Mouse (Mus musculus): ENCODE results near the gene Lrrc56. TPM values are rescaled to one million over a fixed set of nuclear protein-coding genes. Genes with fewer than 3 reads are reported as not detected.
"Not testable (repeated sequence)": the region's sequence is repeated elsewhere in the genome, so short reads cannot be mapped to it uniquely, and the experiment has no call there.

Lrrc56 gene
- total RNA-seq, 4 experiments from 2014 or later = 1.4 to 2.5 (median 2.0) TPM

DNA sequence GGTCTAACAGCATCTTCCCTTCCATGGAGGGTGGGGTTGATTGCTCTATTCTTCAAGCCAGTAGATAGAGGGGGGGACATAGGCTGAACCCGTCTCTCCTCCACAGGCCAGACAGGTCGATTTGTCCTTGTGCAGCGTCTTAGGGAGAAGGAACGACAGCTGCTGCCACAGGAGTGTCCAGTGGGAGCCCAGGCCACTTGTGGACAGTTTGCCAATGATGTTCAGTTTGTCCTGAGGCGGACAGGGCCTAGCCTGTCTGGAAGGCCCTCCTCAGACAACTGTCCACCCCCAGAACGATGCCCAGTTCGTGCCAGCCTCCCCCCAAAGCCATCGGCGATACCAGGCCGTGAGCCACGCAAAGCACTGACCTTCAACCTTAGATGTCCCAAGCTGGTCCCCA lies 22.9 kb downstream of the Lrrc56 start:
- no peak for DNase-seq (ENCODE audit: low spot score in 2 of 2)

GRCm38 (mm10) chr7:141217343-141218013 lies 23.5 kb downstream of the Lrrc56 start:
- no peak for DNase-seq (ENCODE audit: low spot score in 2 of 2)

- no peak for DNase-seq (ENCODE audit: low spot score in 2 of 2)
Measured at GRCm38 (mm10) chr7:141218141-141218540, 24.2 kb downstream of the Lrrc56 start.

DNA sequence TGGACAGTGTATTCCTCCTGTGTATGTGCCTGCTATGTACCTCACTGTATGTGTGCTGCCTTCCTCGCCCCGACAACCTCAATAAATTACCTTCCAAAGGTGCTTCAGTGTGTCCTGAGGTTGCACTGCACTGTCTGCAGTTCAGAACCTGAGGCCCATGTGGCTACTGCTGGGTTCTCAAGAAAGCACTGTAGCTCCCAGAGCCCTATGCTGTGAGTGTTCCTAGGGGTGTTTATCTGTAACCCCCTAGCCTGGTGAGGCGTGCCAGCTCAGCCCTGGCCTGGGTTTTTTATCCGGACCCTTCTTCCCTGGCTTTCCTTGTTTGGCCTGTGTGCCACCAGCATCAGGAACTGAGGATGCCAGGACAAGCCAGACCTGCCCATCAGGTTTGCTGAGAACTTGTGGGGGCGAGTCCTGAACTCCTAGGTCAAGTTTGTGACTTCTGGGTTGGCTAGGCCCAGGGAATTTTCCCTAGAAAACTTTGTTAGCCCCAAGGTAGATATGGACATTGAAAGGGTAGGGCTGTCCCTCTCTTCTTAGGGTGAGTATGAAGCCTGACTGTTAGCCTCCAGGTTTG lies 24.7 kb downstream of the Lrrc56 start:
- no peak for DNase-seq (ENCODE audit: low spot score in 2 of 2)

DNA sequence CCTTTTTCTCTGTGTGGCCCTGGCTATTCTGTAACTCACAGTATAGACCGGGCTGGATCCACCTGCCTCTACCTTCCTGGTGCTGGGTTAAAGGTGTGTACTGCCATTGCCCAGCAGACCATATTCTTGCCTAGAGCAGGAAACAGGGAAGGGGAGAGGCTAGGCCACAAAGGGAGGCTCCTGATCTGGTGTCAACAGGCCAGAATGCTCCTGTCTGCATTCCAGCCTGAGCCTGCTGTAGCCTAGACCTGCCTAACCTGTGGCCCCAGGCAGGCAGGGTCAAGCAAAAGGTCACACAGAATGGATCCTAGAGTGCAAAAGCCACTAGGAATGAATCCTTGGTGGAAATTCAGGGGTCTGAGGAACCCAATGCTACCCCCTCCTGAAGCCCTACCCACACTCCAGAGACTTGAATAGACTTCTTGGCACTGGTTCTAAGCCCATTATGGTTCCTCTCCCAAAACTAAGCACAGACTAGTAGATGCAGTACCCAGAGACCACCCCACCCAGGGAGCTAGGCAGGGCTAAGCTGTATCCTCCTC lies 25.7 kb downstream of the Lrrc56 start:
- DNase-seq (ENCODE audit: low spot score in 2 of 2) = no peak

DNA sequence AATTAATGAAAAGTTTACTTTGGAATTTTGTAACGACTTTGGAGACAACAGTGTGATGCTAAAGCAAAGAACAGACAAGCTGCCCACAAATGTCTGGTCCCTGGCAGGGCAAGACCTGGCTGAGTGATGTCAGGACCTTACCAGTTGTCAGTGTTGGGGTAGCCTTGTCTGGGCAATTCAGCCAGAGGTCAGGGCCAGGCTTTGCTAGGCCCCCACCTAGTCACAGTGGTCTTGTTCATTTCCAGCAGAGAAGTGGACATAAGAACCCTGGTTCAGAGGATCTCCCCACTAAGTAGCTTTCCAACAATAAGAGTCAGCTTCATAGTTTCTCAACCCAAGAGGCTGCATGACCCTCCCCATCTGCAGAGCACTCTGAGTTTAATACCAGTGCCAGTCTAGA lies 26.4 kb downstream of the Lrrc56 start:
- DNase-seq (ENCODE audit: low spot score in 2 of 2) = no peak

DNA sequence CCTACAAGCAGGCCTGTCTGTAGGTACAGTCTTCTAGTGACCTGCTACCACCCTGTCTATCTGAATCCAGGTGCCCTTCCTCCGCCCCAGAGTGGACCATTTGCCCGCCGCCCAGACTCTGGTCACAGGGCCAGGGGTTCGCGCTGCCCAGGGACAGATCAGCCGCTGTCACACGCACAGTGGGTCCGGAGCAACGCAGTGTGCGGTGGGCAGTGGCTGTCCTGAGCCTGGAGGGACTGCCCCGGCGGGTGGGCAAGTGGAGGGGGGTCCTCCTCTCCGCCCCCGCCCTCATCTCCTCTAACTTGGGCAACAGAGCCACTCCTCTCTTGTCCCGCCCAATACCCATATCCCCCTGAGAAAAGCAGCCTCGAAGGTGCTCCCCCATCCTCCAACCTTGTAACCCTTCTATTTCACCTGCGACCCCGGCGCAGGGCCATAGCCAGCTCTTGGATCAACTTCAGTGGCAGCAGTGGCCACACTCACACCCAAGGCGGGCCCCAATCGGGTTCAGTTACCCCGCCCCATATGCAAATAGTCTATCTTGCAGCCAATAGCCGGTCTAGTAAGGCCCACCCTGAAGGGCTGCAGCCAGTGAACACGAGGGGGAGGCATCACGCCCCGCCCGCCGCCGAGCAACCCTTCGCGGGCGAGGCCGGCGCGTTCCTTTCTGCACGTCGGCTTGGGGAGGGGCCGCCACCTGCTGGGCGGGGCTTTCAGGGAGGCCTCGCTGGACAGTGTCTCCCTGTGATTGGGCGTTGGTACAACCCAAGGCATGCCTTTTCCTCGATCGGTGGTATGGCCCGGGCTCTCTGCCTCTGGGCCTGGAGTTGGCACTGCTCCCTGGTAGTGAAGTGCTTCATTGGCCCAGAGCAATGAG lies 27.5 kb downstream of the Lrrc56 start:
- peak; percentile 90 to 96 for DNase-seq (ENCODE audit: low spot score in 2 of 2)

DNA sequence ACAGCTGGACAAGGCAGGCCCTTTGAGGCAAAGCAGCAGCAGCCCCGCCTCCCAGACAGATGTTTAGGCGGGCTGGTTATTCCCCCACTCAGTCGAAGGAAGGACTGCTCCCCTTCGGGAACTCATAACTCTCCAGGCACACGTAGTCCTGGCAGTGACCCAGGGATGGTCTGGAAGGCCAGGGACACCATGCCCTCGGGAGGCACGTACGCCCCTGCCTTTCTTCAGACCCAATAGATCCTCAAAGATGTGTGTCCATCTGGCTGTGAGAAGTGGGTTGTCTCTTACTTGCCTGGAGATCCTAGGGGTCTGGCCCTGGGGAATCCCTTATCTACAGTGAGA lies 28.1 kb downstream of the Lrrc56 start:
- DNase-seq (ENCODE audit: low spot score in 2 of 2) = no peak

DNA sequence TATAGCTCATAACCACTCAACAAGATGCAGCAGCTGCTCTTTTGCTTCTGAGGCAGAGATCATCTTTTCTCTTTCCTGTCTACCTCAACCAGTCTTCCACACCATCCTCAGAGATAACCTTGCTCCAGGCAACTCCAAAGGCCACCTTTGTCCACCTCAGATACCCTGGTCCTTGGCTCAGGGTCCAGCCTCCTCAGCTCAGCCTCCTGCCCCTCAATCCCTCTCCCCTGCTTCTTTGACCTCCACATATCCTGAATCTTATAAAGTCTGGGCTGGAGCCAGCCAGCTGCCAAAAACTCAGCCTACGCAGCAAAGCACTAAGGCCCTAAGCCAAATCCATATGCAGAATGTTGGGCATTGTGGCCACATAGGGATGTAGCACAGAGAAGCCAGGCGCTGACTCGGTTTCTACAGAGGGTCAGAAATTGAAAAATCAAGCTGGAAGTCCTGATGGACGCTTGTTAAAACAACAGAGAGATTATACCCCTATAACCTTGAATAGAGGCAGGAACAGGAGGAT lies 28.8 kb downstream of the Lrrc56 start:
- no peak for DNase-seq (ENCODE audit: low spot score in 2 of 2)

- no peak for DNase-seq (ENCODE audit: low spot score in 2 of 2)
Measured at GRCm38 (mm10) chr7:141226535-141226934, 32.6 kb downstream of the Lrrc56 start.

- no peak for DNase-seq (ENCODE audit: low spot score in 2 of 2)
Measured at GRCm38 (mm10) chr7:141227796-141228195, 33.8 kb downstream of the Lrrc56 start.

DNA sequence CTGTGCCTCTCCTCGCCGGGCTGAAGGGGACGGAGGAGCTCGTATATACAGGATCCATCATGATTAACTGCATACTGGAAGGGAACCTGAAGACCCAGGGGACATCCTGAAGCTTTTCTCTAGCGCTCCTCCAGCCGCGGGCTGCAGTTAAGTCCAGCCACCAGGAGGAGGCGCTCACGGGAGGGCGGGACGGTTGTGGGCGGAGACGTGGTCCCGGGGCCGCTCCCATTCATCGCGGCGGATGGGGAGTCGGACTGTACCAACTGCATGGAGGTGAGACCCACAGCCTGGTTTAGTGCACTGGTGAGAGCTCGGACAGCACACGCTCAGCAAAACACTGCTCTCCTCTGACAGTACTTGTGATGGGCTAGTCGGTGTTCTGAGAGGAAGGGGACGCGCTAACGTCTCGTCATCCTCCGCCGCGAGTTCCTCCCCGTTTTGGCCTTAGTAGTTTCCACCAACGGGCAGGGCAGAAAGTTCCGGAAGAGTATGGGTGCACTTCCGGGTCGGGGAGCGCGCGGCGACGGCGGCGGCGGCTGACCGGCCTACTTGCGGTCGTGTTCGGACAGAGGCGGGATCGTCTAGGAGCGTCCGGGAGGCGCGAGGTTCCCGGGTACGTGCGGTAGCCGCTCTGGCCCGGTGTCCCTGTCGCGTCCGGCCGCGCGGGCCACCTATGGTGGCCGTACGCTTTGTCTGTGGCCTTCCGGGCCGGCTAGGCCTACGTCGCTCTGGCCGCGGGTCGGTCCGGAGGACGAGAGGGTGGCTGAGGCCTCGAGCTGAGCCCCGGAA lies 34.5 kb downstream of the Lrrc56 start, which contains the start of gene Phrf1:
TSS of gene Phrf1 (plus strand) at position 506 of the 789 bp plus-strand sequence.
- DNase-seq (ENCODE audit: low spot score in 2 of 2) = peak; percentile 79 to 80

DNA sequence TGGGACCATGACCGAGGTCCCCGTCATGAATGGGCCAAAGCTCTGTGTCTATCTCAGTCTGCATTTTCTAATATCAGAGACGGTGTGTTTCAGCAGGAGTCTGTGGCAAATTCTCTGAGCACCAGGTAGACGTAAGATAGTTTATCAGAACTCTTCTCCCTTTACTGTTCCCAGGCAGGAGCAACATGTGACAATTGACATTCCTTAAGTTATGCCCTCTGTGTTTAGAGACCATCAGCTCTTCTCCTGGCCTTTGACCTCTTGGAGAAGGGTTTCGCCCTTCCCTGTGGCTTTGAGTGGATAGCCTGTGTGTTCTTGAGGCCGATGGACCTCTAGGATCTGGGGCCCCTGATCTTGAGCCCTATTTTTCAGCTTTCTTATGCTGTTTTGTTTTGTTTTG lies 35.7 kb downstream of the Lrrc56 start:
- no peak for DNase-seq (ENCODE audit: low spot score in 2 of 2)

- DNase-seq (ENCODE audit: low spot score in 2 of 2) = no peak
Measured at GRCm38 (mm10) chr7:141230570-141230969, 36.6 kb downstream of the Lrrc56 start.

DNA sequence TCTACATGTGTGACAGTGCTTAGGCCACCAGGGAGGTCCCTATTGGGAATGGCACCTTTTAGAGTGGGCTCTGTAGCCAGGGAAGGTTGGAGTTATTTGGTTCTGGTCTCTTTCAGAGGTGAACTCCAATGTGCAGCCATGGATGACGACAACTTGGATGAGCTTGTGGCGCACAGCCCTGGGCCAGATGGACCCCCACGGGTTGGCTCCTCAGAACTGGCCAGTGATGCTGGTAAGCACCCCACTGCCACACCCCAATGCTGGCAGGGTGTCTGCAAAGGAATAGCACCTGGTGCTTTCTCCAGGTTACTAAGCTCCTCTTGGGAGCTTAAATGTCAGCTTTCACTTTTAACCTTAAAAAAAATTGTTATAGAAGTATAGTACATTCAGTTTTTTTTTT lies 37.2 kb downstream of the Lrrc56 start:
- DNase-seq (ENCODE audit: low spot score in 2 of 2) = no peak

GRCm38 (mm10) chr7:141231551-141231950 lies 37.6 kb downstream of the Lrrc56 start:
- no peak for DNase-seq (ENCODE audit: low spot score in 2 of 2)

DNA sequence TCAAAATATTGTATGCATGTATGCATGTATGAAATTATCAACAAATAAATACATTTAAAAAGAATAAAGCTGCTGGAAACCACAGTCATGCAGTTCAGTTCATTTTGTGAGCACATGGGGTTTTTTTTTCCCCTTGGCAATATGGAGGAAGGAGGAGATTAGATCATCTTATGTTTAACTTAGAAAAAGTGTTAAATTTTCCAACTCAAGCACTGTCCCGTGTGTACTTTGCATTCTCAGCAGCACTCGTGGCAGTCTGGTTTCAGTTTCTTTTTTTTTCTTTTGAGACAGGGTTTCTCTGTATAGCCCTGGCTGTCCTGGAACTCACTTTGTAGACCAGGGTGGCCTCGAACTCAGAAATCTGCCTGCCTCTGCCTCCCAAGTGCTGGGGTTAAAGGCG lies 56.5 kb downstream of the Lrrc56 start:
- DNase-seq (ENCODE audit: low spot score in 2 of 2) = not testable (repeated sequence)

DNA sequence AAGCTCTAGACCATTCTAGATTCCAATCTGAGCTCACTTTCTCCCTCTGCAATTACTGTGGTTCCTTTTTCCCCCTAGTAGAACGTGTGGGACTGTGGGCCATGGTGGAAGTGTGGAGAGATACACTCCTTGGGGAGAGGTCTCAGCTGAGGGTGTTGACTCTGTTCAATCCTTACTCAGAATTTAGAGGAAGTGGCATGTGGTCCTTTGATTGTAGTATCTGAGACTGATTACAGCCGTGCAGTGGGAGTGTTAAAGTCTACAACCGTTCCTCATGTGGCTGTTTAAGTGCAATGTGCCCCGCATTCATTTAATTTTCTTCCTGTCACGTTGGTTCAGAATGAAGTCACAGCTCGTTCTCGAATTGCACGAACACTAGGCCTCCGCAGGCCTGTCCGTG lies 62.2 kb downstream of the Lrrc56 start:
- no peak for DNase-seq (ENCODE audit: low spot score in 2 of 2)
